ENCODE assay signal across 21 mouse cellular contexts in genomic region chr4:27449901-27450300, GRCm38 (mm10).
DNase-seq lines count a peak whose midpoint lies in the region; ATAC-seq lines count a peak whose summit lies in the region.
"Had no signal": no experiment of that assay in that cellular context is flagged by ENCODE, and none has a peak within 500 bp of the region (broad histone marks: within the 10 kb centered on the region; RNA-seq: fewer than 3 reads in every experiment).

No protein-coding gene starts in this region.

- DNase-seq in hindbrain, embryonic 14.5 days (ENCODE audit: low spot score) = peak; percentile 45
- DNase-seq in ES-CJ7 (ENCODE audit: low read depth, low spot score) (peak; percentile 36), ZHBTc4 (ENCODE audit: low read depth, low spot score) (peak; percentile 18)
- peak; percentile 8 for DNase-seq in retina, adult 2 months (ENCODE audit: low read depth, low spot score)
- no peak for DNase-seq in right cerebral cortex, postnatal 25 days
- DNase-seq in right cerebral cortex, postnatal 36 days (ENCODE audit: low spot score in 2 of 2) = no peak
- DNase-seq in left cerebral cortex, postnatal 10 days (ENCODE audit: extremely low spot score in 1 of 2, low spot score in 2 of 2) = no peak
- DNase-seq: cerebellum, adult 11 months; cerebellum, postnatal 14 days; gastrocnemius, postnatal 25 days; kidney, adult 2 months; kidney, postnatal 25 days; lung, postnatal 10 days had no signal

- no peaks in the 10 kb centered on the region for H3K36me3 ChIP-seq in hindbrain, embryonic 14.5 days (replicated peaks; ENCODE audit: control insufficient read depth, insufficient read depth)
- no peaks in the 10 kb centered on the region for H3K36me3 ChIP-seq in hindbrain, embryonic 16.5 days (ENCODE audit: control insufficient read depth, insufficient read depth, low read length)
- H3K36me3 ChIP-seq: embryonic facial prominence, embryonic 13.5 days; hindbrain, embryonic 15.5 days; limb, embryonic 12.5 days; neural tube, embryonic 15.5 days had no signal

- no peak for ATAC-seq in hindbrain, embryonic 14.5 days (ENCODE audit: low FRiP score)
- no peak for ATAC-seq in hindbrain, embryonic 16.5 days

- no peak overlapping the region for H3K9ac ChIP-seq in hindbrain, embryonic 14.5 days
- no peak overlapping the region for H3K9ac ChIP-seq in hindbrain, embryonic 16.5 days (ENCODE audit: low read depth, low read length)
- H3K9ac ChIP-seq: embryonic facial prominence, embryonic 13.5 days; hindbrain, embryonic 15.5 days; limb, embryonic 12.5 days; liver, embryonic 14.5 days; neural tube, embryonic 15.5 days had no signal

- no peaks in the 10 kb centered on the region for H3K4me1 ChIP-seq in hindbrain, embryonic 14.5 days (replicated peaks; ENCODE audit: control insufficient read depth, insufficient read depth, low read length)
- H3K4me1 ChIP-seq in hindbrain, embryonic 16.5 days (ENCODE audit: control insufficient read depth, insufficient read depth, low read depth, low read length) = no peaks in the 10 kb centered on the region
- H3K4me1 ChIP-seq: embryonic facial prominence, embryonic 13.5 days; hindbrain, embryonic 15.5 days; limb, embryonic 12.5 days; megakaryocyte, embryonic 14.5 days; neural tube, embryonic 15.5 days had no signal

- intact Hi-C loops in left cerebral cortex, postnatal 10 days (cut with DNase I) = no loop called here

- H3K4me3 ChIP-seq in hindbrain, embryonic 14.5 days (replicated peaks; ENCODE audit: low read length) = no peak overlapping the region
- no peak overlapping the region for H3K4me3 ChIP-seq in hindbrain, embryonic 16.5 days (ENCODE audit: low read length)
- H3K4me3 ChIP-seq: embryonic facial prominence, embryonic 13.5 days; hindbrain, embryonic 15.5 days; left cerebral cortex, adult 2 months; limb, embryonic 12.5 days; megakaryocyte, embryonic 14.5 days; neural tube, embryonic 15.5 days had no signal

- 85% methylated on average over 4 of the region's 4 CpGs for WGBS in hindbrain, embryonic 14.5 days
- WGBS in hindbrain, embryonic 16.5 days = 91% methylated on average over 4 of the region's 4 CpGs

- no peaks in the 10 kb centered on the region for H3K27me3 ChIP-seq in hindbrain, embryonic 14.5 days (ENCODE audit: control insufficient read depth, insufficient read depth, low read length)
- H3K27me3 ChIP-seq in hindbrain, embryonic 16.5 days (replicated peaks; ENCODE audit: control insufficient read depth, insufficient read depth, low read length) = no peaks in the 10 kb centered on the region
- H3K27me3 ChIP-seq: embryonic facial prominence, embryonic 13.5 days; hindbrain, embryonic 15.5 days; limb, embryonic 12.5 days; megakaryocyte, embryonic 14.5 days; neural tube, embryonic 15.5 days had no signal

- no peak overlapping the region for H3K4me2 ChIP-seq in hindbrain, embryonic 14.5 days (replicated peaks)
- H3K4me2 ChIP-seq in hindbrain, embryonic 16.5 days (ENCODE audit: low read length) = no peak overlapping the region
- H3K4me2 ChIP-seq: embryonic facial prominence, embryonic 13.5 days; hindbrain, embryonic 15.5 days; limb, embryonic 12.5 days; neural tube, embryonic 15.5 days had no signal

- H3K27ac ChIP-seq in hindbrain, embryonic 14.5 days = no peak overlapping the region
- H3K27ac ChIP-seq in hindbrain, embryonic 16.5 days (ENCODE audit: low read depth, low read length) = no peak overlapping the region
- H3K27ac ChIP-seq: embryonic facial prominence, embryonic 13.5 days; hindbrain, embryonic 15.5 days; left cerebral cortex, adult 2 months; limb, embryonic 12.5 days; liver, embryonic 14.5 days; neural tube, embryonic 15.5 days had no signal

- 0 out of 2 replicates have a peak, but pooled peaks cover 4% of the 10 kb centered on the region for H3K9me3 ChIP-seq in hindbrain, embryonic 14.5 days (ENCODE audit: control insufficient read depth, low read length)
- H3K9me3 ChIP-seq in hindbrain, embryonic 16.5 days (ENCODE audit: control insufficient read depth, low read length) = no peaks in the 10 kb centered on the region
- H3K9me3 ChIP-seq: embryonic facial prominence, embryonic 13.5 days; hindbrain, embryonic 15.5 days; neural tube, embryonic 15.5 days had no signal

Comparison
In these comparisons a context has a peak if more than half of its experiments do, and no peak if none do; other contexts are left out.
1. DNase-seq: peak in hindbrain, embryonic 14.5 days (single experiment), ES-CJ7 (single experiment), ZHBTc4 (single experiment) and retina, adult 2 months (single experiment); none in right cerebral cortex, postnatal 25 days (single experiment), right cerebral cortex, postnatal 36 days (0 of 2) and left cerebral cortex, postnatal 10 days (0 of 2).